Mouse (Mus musculus): Measurements from ENCODE around the gene Smarcc2. TPM values are rescaled to one million over a fixed set of nuclear protein-coding genes. Genes with fewer than 3 reads are reported as not detected.

Smarcc2 gene
- polyA plus RNA-seq, 1 experiment from 2014 or later: 59.0 TPM

- Histone ChIP-seq H3K27me3 (replicated peaks; ENCODE audit: control insufficient read depth, insufficient read depth, low read length) (no peaks in the 10 kb centered on the region), H3K36me3 (ENCODE audit: control insufficient read depth, insufficient read depth, low read length) (peaks cover 16% of the 10 kb centered on the region), H3K27ac (ENCODE audit: low read depth, low read length) (peak within 1 kb of the TSS; percentile 89), H3K4me1 (replicated peaks; ENCODE audit: control insufficient read depth, insufficient read depth, low read length) (peaks cover 41% of the 10 kb centered on the region), H3K4me2 (peak within 1 kb of the TSS; percentile 78), H3K9me3 (ENCODE audit: control insufficient read depth, low read length) (no peaks in the 10 kb centered on the region), H3K4me3 (ENCODE audit: low read depth, low read length) (peak within 1 kb of the TSS; percentile 81), H3K9ac (ENCODE audit: low read depth, low read length) (peak within 1 kb of the TSS; percentile 82)
- WGBS: under 1% methylated on average over 45 of the region's 45 CpGs
- DNase-seq (ENCODE audit: low spot score): peak; percentile 96
- ATAC-seq (replicated peaks; ENCODE audit: low FRiP score): peak; percentile 89
Measured at GRCm38 (mm10) chr10:128493695-128494666, 34.9 kb downstream of the Smarcc2 start, which contains the start of gene Myl6. Gene Myl6, minus strand, starts transcription at chr10:128494145.

- Histone ChIP-seq H3K4me1 (replicated peaks; ENCODE audit: control insufficient read depth, insufficient read depth, low read length) (peaks cover 36% of the 10 kb centered on the region), H3K4me3 (ENCODE audit: low read depth, low read length) (peak overlapping the region; percentile 81), H3K4me2 (peak overlapping the region; percentile 78), H3K9ac (ENCODE audit: low read depth, low read length) (peak overlapping the region; percentile 82), H3K27me3 (replicated peaks; ENCODE audit: control insufficient read depth, insufficient read depth, low read length) (no peaks in the 10 kb centered on the region), H3K27ac (ENCODE audit: low read depth, low read length) (peak overlapping the region; percentile 89; the same call in 1 of the 2 replicates), H3K36me3 (ENCODE audit: control insufficient read depth, insufficient read depth, low read length) (peaks cover 10% of the 10 kb centered on the region), H3K9me3 (ENCODE audit: control insufficient read depth, low read length) (no peaks in the 10 kb centered on the region)
- WGBS: 45% methylated on average over 11 of the region's 11 CpGs
- DNase-seq (ENCODE audit: low spot score) (no peak), ATAC-seq (replicated peaks; ENCODE audit: low FRiP score) (no peak)
Measured at GRCm38 (mm10) chr10:128494667-128495245, 35.7 kb downstream of the Smarcc2 start.

- H3K27me3 ChIP-seq (replicated peaks; ENCODE audit: control insufficient read depth, insufficient read depth, low read length): no peaks in the 10 kb centered on the region
- H3K4me1 ChIP-seq (replicated peaks; ENCODE audit: control insufficient read depth, insufficient read depth, low read length): peaks cover 35% of the 10 kb centered on the region
- peak overlapping the region; percentile 78 for H3K4me2 ChIP-seq
- H3K36me3 ChIP-seq (ENCODE audit: control insufficient read depth, insufficient read depth, low read length): peaks cover 6% of the 10 kb centered on the region
- no peaks in the 10 kb centered on the region for H3K9me3 ChIP-seq (ENCODE audit: control insufficient read depth, low read length)
- peak overlapping the region; percentile 89; the same call in 1 of the 2 replicates for H3K27ac ChIP-seq (ENCODE audit: low read depth, low read length)
- 67% methylated on average over 2 of the region's 2 CpGs for WGBS
- no peak for ATAC-seq (replicated peaks; ENCODE audit: low FRiP score)
- DNase-seq (ENCODE audit: low spot score): no peak
- H3K9ac ChIP-seq (ENCODE audit: low read depth, low read length): peak overlapping the region; percentile 82
- peak overlapping the region; percentile 81 for H3K4me3 ChIP-seq (ENCODE audit: low read depth, low read length)
Measured at GRCm38 (mm10) chr10:128495270-128495669, 36.2 kb downstream of the Smarcc2 start.

GRCm38 (mm10) chr10:128495903-128496302 is 36.9 kb downstream of the Smarcc2 start:
- Histone ChIP-seq H3K9ac (ENCODE audit: low read depth, low read length) (no peak overlapping the region), H3K36me3 (ENCODE audit: control insufficient read depth, insufficient read depth, low read length) (peaks cover 3% of the 10 kb centered on the region; the same call in 1 of the 2 replicates), H3K4me2 (peak overlapping the region; percentile 22; the same call in 1 of the 2 replicates), H3K9me3 (ENCODE audit: control insufficient read depth, low read length) (no peaks in the 10 kb centered on the region), H3K4me3 (ENCODE audit: low read depth, low read length) (no peak overlapping the region), H3K4me1 (replicated peaks; ENCODE audit: control insufficient read depth, insufficient read depth, low read length) (peaks cover 33% of the 10 kb centered on the region), H3K27ac (ENCODE audit: low read depth, low read length) (no peak overlapping the region), H3K27me3 (replicated peaks; ENCODE audit: control insufficient read depth, insufficient read depth, low read length) (no peaks in the 10 kb centered on the region)
- DNase-seq (ENCODE audit: low spot score) (no peak), ATAC-seq (replicated peaks; ENCODE audit: low FRiP score) (no peak)
- WGBS: 83% methylated on average over 4 of the region's 4 CpGs

- Histone ChIP-seq H3K4me2 (no peak overlapping the region), H3K27ac (ENCODE audit: low read depth, low read length) (no peak overlapping the region), H3K9me3 (ENCODE audit: control insufficient read depth, low read length) (no peaks in the 10 kb centered on the region), H3K36me3 (ENCODE audit: control insufficient read depth, insufficient read depth, low read length) (peaks cover 1% of the 10 kb centered on the region; the same call in 1 of the 2 replicates), H3K4me3 (ENCODE audit: low read depth, low read length) (no peak overlapping the region), H3K27me3 (replicated peaks; ENCODE audit: control insufficient read depth, insufficient read depth, low read length) (no peaks in the 10 kb centered on the region), H3K9ac (ENCODE audit: low read depth, low read length) (no peak overlapping the region), H3K4me1 (replicated peaks; ENCODE audit: control insufficient read depth, insufficient read depth, low read length) (peaks cover 28% of the 10 kb centered on the region)
- WGBS: 61% methylated on average over 6 of the region's 6 CpGs
- DNase-seq (ENCODE audit: low spot score) (no peak), ATAC-seq (replicated peaks; ENCODE audit: low FRiP score) (no peak)
Measured at GRCm38 (mm10) chr10:128496509-128497077, 37.5 kb downstream of the Smarcc2 start.

GRCm38 (mm10) chr10:128497134-128497737 is 38.2 kb downstream of the Smarcc2 start:
- H3K4me3 ChIP-seq (ENCODE audit: low read depth, low read length): no peak overlapping the region
- DNase-seq (ENCODE audit: low spot score) (no peak), ATAC-seq (replicated peaks; ENCODE audit: low FRiP score) (no peak)
- H3K27ac ChIP-seq (ENCODE audit: low read depth, low read length): no peak overlapping the region
- H3K9ac ChIP-seq (ENCODE audit: low read depth, low read length): no peak overlapping the region
- H3K36me3 ChIP-seq (ENCODE audit: control insufficient read depth, insufficient read depth, low read length): no peaks in the 10 kb centered on the region
- no peak overlapping the region for H3K4me2 ChIP-seq
- no peaks in the 10 kb centered on the region for H3K9me3 ChIP-seq (ENCODE audit: control insufficient read depth, low read length)
- 55% methylated on average over 6 of the region's 6 CpGs for WGBS
- no peaks in the 10 kb centered on the region for H3K27me3 ChIP-seq (replicated peaks; ENCODE audit: control insufficient read depth, insufficient read depth, low read length)
- H3K4me1 ChIP-seq (replicated peaks; ENCODE audit: control insufficient read depth, insufficient read depth, low read length): peaks cover 22% of the 10 kb centered on the region

- Histone ChIP-seq H3K4me3 (ENCODE audit: low read depth, low read length) (peak within 1 kb of the TSS; percentile 52), H3K36me3 (ENCODE audit: control insufficient read depth, insufficient read depth, low read length) (no peaks in the 10 kb centered on the region), H3K4me2 (peak within 1 kb of the TSS; percentile 61), H3K9ac (ENCODE audit: low read depth, low read length) (peak within 1 kb of the TSS; percentile 80), H3K4me1 (replicated peaks; ENCODE audit: control insufficient read depth, insufficient read depth, low read length) (peaks cover 16% of the 10 kb centered on the region), H3K9me3 (ENCODE audit: control insufficient read depth, low read length) (no peaks in the 10 kb centered on the region), H3K27ac (ENCODE audit: low read depth, low read length) (peak within 1 kb of the TSS; percentile 78), H3K27me3 (replicated peaks; ENCODE audit: control insufficient read depth, insufficient read depth, low read length) (no peaks in the 10 kb centered on the region)
- DNase-seq (ENCODE audit: low spot score) (peak; percentile 95), ATAC-seq (replicated peaks; ENCODE audit: low FRiP score) (peak; percentile 88)
- WGBS: 0% methylated on average over 27 of the region's 27 CpGs
Measured at GRCm38 (mm10) chr10:128498590-128498989, 39.5 kb downstream of the Smarcc2 start, which contains the start of gene Myl6b. Gene Myl6b, minus strand, starts transcription at chr10:128498685.

GRCm38 (mm10) chr10:128499116-128499671 is 40.1 kb downstream of the Smarcc2 start:
- Histone ChIP-seq H3K4me3 (ENCODE audit: low read depth, low read length) (peak overlapping the region; percentile 52), H3K27ac (ENCODE audit: low read depth, low read length) (peak overlapping the region; percentile 78), H3K9me3 (ENCODE audit: control insufficient read depth, low read length) (no peaks in the 10 kb centered on the region), H3K4me2 (peak overlapping the region; percentile 61), H3K36me3 (ENCODE audit: control insufficient read depth, insufficient read depth, low read length) (no peaks in the 10 kb centered on the region), H3K4me1 (replicated peaks; ENCODE audit: control insufficient read depth, insufficient read depth, low read length) (peaks cover 17% of the 10 kb centered on the region), H3K27me3 (replicated peaks; ENCODE audit: control insufficient read depth, insufficient read depth, low read length) (no peaks in the 10 kb centered on the region), H3K9ac (ENCODE audit: low read depth, low read length) (peak overlapping the region; percentile 80)
- ATAC-seq (replicated peaks; ENCODE audit: low FRiP score) (peak; percentile 53), DNase-seq (ENCODE audit: low spot score) (peak; percentile 74)
- 2% methylated on average over 21 of the region's 21 CpGs for WGBS

All from liver, embryonic 11.5 days (tissue).